Mouse (Mus musculus) liver, postnatal 0 days (tissue): ENCODE results near the gene Epsti1. TPM values are rescaled to one million over a fixed set of nuclear protein-coding genes. Genes with fewer than 3 reads are reported as not detected.

Experiments
- ATAC-seq: fragments of 200-750 bp; cut with Nextera tagmentation; 2 replicates; pipeline ENCODE4 v1.8.0; 2017; ENCODE audit warnings: mild to moderate bottlenecking, moderate library complexity
- DNase-seq: peaks from one replicate; pipeline ENCODE4 v3.0.0-alpha.2; 2016
- H3K27ac ChIP-seq: fragments of 300-500 bp; sonication (generic); 2 replicates; pipeline ENCODE4 v1.5.1; 2014; ENCODE audit warnings: antibody characterized with exemption, moderate library complexity, mild to moderate bottlenecking, low read depth
- H3K27me3 ChIP-seq: fragments of 300-500 bp; sonication (generic); 2 replicates; pipeline ENCODE4 v1.6.1; 2014; ENCODE audit warnings: low read length, control low read depth, mixed read lengths; ENCODE audit not compliant: insufficient read depth
- H3K36me3 ChIP-seq: fragments of 300-500 bp; sonication (generic); replicated peaks from 2 replicates; pipeline ENCODE4 v1.6.1; 2014; ENCODE audit warnings: mild to moderate bottlenecking, control low read depth, low read length, moderate library complexity, mixed read lengths; ENCODE audit not compliant: insufficient read depth
- H3K4me1 ChIP-seq: fragments of 300-500 bp; sonication (generic); 2 replicates; pipeline ENCODE4 v1.6.1; 2014; ENCODE audit warnings: antibody characterized with exemption, mild to moderate bottlenecking, control low read depth; ENCODE audit not compliant: insufficient read depth
- H3K4me2 ChIP-seq: fragments of 300-500 bp; sonication (generic); 2 replicates; pipeline ENCODE4 v1.6.1; 2014; ENCODE audit warnings: low read depth, mild to moderate bottlenecking, low read length, moderate library complexity, mixed read lengths
- H3K4me3 ChIP-seq: fragments of 300-500 bp; sonication (generic); 2 replicates; pipeline ENCODE4 v1.5.1; 2014; ENCODE audit warnings: low read depth, low read length
- H3K9ac ChIP-seq: fragments of 300-500 bp; sonication (generic); replicated peaks from 2 replicates; pipeline ENCODE4 v1.6.1; 2014; ENCODE audit warnings: mild to moderate bottlenecking, moderate library complexity
- H3K9me3 ChIP-seq: fragments of 300-500 bp; sonication (generic); 2 replicates; pipeline ENCODE4 v1.6.1; 2016; ENCODE audit warnings: mild to moderate bottlenecking, control low read depth, low read length, mixed read lengths
- CTCF ChIP-seq: sonication (generic); IDR thresholded peaks from 2 replicates; pipeline ENCODE4 v1.5.1; 2016; ENCODE audit warnings: antibody characterized with exemption, low read depth
- EP300 ChIP-seq: IDR thresholded peaks from 2 replicates; pipeline ENCODE4 v1.6.1; 2016; ENCODE audit warnings: antibody characterized with exemption, low read depth, mild to moderate bottlenecking
- WGBS: fragments of 180-500 bp; shearing (Covaris S2); extraction: QIAGEN DNeasy Blood & Tissue Kit; methylation state at CpG from one replicate; pipeline ENCODE4 v1.1.7; 2014; ENCODE audit not compliant: insufficient replicate concordance; 5-methylcytosine and 5-hydroxymethylcytosine counted together
- polyA plus RNA-seq: library from polyadenylated mRNA; unstranded; fragments of >200 nt; fragmentation: Nextera tagmentation; extraction: Ambion mirVana; gene quantifications from 2 replicates; pipeline ENCODE4 v1.2.1, GENCODE M21; 2015

Epsti1 gene
- polyA plus RNA-seq, 1 experiment from 2014 or later, result 4.3 TPM

DNA sequence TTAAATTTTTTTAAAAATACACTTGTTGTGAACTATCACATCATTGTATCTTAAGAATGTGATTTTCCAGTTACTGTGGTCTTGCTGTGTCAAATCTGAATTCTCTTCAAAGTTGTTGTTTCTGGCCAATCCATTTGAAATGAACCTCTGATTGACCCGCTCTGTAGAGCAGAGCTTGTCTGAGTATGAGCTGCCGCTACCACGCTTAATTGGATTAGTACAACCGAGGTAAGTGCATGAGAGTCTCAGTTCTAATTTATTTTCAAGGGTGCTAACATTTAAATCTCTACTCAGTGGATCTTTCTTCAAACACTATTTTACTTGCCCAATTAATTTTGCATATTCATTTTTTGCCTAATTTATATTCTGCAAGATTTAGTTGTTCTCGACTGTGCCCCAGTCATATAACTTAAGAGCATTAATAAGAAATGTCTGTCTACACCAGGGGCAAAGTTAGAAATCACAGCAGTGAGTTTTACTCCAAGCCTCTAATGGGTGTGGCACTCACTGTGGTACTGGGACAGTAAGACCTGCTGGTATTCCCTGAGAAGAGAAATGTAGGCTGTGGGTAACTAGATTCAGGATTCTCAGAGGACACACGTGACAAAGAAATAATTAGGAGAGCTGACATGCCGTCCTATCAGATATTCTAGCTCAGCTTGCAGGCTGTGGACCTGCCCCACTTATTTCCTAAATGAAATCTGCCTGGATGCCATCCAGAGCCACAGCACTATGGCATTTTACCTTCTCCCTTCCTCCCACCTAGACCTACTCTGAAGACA is 111.7 kb downstream of the Epsti1 start:
- DNase-seq (no peak), ATAC-seq (no peak)
- no peak overlapping the region for H3K27ac ChIP-seq
- H3K4me3 ChIP-seq, result no peak overlapping the region
- no peak for TF ChIP-seq EP300
- no peak for TF ChIP-seq CTCF
- H3K9me3 ChIP-seq, result no peaks in the 10 kb centered on the region
- 75% methylated on average over 7 of the region's 7 CpGs for WGBS
- H3K9ac ChIP-seq, result no peak overlapping the region
- H3K36me3 ChIP-seq, result no peaks in the 10 kb centered on the region
- H3K4me2 ChIP-seq, result no peak overlapping the region
- H3K27me3 ChIP-seq, result no peaks in the 10 kb centered on the region
- no peaks in the 10 kb centered on the region for H3K4me1 ChIP-seq

DNA sequence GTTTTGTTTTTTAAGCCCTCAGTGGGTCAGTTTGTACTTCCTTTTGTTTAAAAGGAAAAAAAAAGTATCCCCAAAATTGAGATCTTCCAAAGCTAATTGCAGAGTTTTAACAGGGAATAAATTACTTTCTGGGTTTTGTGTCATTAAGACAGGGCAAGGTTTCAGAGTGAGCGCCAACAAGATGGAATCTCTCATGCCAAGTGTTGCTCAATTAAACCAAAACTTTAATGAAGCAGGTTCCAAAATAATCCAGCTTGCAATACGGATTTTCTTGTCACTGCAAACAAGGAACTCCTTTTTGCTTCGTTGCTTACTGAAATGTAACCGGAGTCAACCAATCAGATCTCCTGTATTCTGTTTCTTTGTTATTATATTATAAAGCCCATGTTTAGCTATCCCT is 112.4 kb downstream of the Epsti1 start:
- WGBS, result 75% methylated on average over 4 of the region's 4 CpGs
- Histone ChIP-seq H3K9me3 (no peaks in the 10 kb centered on the region), H3K4me3 (no peak overlapping the region), H3K4me1 (no peaks in the 10 kb centered on the region), H3K27ac (no peak overlapping the region), H3K4me2 (no peak overlapping the region), H3K9ac (no peak overlapping the region), H3K27me3 (no peaks in the 10 kb centered on the region), H3K36me3 (no peaks in the 10 kb centered on the region)
- no peak for DNase-seq
- ATAC-seq, result no peak
- TF ChIP-seq CTCF (no peak), EP300 (no peak)

DNA sequence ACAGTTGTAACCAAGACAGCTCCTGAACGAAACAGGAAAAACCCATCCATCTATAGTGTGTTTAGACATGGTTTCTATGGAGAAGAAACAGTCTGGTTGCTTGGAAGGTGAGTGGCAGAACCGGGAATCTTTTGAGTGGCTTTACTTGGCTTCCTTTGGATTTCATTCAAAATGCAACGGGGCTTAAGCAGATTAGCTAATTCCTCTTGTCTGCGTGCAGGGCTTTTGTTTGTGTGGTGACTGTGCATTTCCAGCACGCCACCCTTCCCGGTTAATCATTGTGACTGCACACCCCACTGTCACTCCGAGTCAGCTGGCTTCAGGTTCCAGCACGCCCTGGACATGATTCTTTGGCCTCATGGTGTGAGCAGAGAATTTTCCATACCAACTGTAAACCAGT is 115.9 kb downstream of the Epsti1 start:
- H3K36me3 ChIP-seq, result no peaks in the 10 kb centered on the region
- H3K4me1 ChIP-seq, result no peaks in the 10 kb centered on the region
- no peak overlapping the region for H3K4me3 ChIP-seq
- no peak overlapping the region for H3K27ac ChIP-seq
- no peaks in the 10 kb centered on the region for H3K27me3 ChIP-seq
- H3K9me3 ChIP-seq, result no peaks in the 10 kb centered on the region
- ATAC-seq (no peak), DNase-seq (no peak)
- no peak overlapping the region for H3K9ac ChIP-seq
- TF ChIP-seq CTCF (no peak), EP300 (no peak)
- WGBS, result 53% methylated on average over 8 of the region's 8 CpGs
- H3K4me2 ChIP-seq, result no peak overlapping the region

DNA sequence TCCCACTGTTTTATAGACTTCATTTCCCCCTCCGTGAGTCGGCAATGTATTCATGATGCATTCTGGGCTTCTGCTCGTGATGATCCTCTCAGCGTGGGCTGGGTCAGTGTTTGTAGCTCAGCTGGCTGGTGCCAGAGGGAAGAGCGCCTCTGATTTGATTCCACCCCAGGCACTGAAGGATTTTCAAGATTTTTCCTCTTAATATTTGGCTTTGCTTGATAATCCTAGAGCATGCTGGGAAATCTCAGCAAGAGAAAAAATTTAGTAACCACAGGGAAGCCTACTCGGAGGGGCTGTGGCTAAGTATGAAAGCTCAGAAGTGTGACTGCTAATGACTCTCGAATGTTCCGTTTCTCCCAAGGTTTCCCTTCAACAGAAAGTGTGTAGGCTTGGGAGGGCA is 134.8 kb downstream of the Epsti1 start:
- WGBS, result 76% methylated on average over 8 of the region's 8 CpGs
- DNase-seq (no peak), ATAC-seq (no peak)
- H3K27ac ChIP-seq, result no peak overlapping the region
- no peaks in the 10 kb centered on the region for H3K27me3 ChIP-seq
- no peaks in the 10 kb centered on the region for H3K9me3 ChIP-seq
- no peak overlapping the region for H3K9ac ChIP-seq
- no peak for TF ChIP-seq EP300
- H3K36me3 ChIP-seq, result no peaks in the 10 kb centered on the region
- no peak overlapping the region for H3K4me3 ChIP-seq
- H3K4me1 ChIP-seq, result no peaks in the 10 kb centered on the region
- H3K4me2 ChIP-seq, result no peak overlapping the region

- ATAC-seq (no peak), DNase-seq (no peak)
- Histone ChIP-seq H3K4me2 (no peak overlapping the region), H3K36me3 (no peaks in the 10 kb centered on the region), H3K4me1 (no peaks in the 10 kb centered on the region), H3K27me3 (no peaks in the 10 kb centered on the region), H3K9me3 (no peaks in the 10 kb centered on the region), H3K4me3 (no peak overlapping the region), H3K9ac (no peak overlapping the region), H3K27ac (no peak overlapping the region)
- TF ChIP-seq EP300, result no peak
- no peak for TF ChIP-seq CTCF
- 73% methylated on average over 6 of the region's 6 CpGs for WGBS
Measured at GRCm38 (mm10) chr14:78040643-78041042, 136.6 kb downstream of the Epsti1 start.

DNA sequence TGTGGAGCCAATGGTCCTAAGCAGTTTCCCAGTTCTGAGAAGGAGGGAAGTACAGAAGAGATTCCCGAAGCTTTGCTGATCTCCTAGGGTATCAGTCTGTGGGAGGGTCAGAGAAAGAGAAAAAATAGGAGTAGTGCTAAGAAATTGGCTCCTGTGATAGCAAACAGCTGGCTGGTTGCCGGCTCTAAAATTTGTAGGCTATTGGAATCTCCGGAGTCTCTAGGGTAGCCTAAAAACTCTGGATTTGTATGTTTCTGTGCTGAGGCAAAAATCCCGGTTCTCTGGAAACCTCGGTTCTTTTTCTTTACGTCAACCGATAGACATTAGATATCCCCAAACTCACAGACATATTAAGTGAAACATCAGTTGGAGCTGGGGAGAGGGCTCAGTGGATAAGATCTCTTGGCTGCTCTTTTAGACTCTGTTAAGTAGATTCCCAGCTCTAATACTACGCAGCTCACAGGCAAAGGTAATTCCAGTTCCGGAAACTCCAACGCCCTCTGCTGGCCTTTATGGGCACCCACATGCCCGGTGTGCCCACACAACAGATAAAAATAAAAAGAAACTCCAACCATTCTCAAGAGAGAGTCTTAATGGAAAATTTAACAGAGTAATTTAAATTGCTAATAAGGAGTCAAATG is 138.0 kb downstream of the Epsti1 start:
- no peak overlapping the region for H3K4me2 ChIP-seq
- DNase-seq (no peak), ATAC-seq (no peak)
- no peaks in the 10 kb centered on the region for H3K27me3 ChIP-seq
- no peak overlapping the region for H3K4me3 ChIP-seq
- no peaks in the 10 kb centered on the region for H3K36me3 ChIP-seq
- no peak overlapping the region for H3K27ac ChIP-seq
- no peak overlapping the region for H3K9ac ChIP-seq
- WGBS, result 76% methylated on average over 11 of the region's 11 CpGs
- H3K4me1 ChIP-seq, result no peaks in the 10 kb centered on the region
- H3K9me3 ChIP-seq, result no peaks in the 10 kb centered on the region
- TF ChIP-seq EP300 (no peak), CTCF (peak; percentile 9; the same call in 1 of the 2 replicates)

DNA sequence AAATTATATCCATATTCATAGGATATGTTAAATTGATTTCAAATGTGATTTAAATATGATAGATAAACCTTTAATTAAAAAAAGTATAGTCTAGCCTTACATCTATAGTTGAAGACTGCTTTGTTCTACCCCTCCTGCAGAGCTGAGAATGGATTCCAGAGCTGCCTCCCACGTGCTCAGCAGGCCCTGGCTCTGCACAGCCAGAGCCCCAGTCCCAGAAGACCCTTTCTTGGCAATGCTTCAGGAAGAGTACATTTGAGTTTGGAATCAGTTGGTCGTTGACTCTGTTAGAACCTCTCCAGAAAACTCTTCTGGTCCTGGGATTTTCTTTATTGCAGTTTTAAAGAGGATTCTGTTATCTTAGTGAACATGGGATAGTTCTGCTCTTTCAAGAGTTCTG is 139.0 kb downstream of the Epsti1 start:
- no peak overlapping the region for H3K4me2 ChIP-seq
- no peak overlapping the region for H3K9ac ChIP-seq
- ATAC-seq (no peak), DNase-seq (no peak)
- no peaks in the 10 kb centered on the region for H3K9me3 ChIP-seq
- WGBS, result 37% methylated on average over 2 of the region's 2 CpGs
- H3K36me3 ChIP-seq, result no peaks in the 10 kb centered on the region
- no peak for TF ChIP-seq EP300
- TF ChIP-seq CTCF, result no peak
- H3K4me3 ChIP-seq, result no peak overlapping the region
- H3K4me1 ChIP-seq, result no peaks in the 10 kb centered on the region
- no peak overlapping the region for H3K27ac ChIP-seq
- no peaks in the 10 kb centered on the region for H3K27me3 ChIP-seq
